Mouse (Mus musculus) neural tube, embryonic 13.5 days (tissue): ENCODE measurements at regions not wholly inside any gene's neighbourhood (a gene's known extent, or its start where the extent isn't known, plus 50 kb on each side); places are given as distances from the start of the nearest gene placed in this dataset.
"Not testable (repeated sequence)": the region's sequence is repeated elsewhere in the genome, so short reads cannot be mapped to it uniquely, and the experiment has no call there.

Experiments
- ATAC-seq: fragments of 200-750 bp; cut with Nextera tagmentation; 2 replicates; pipeline ENCODE4 v1.8.0; 2017; ENCODE audit warnings: low read depth, mild to moderate bottlenecking, moderate TSS enrichment, moderate library complexity
- H3K27ac ChIP-seq: fragments of 300-500 bp; sonication (generic); replicated peaks from 2 replicates; pipeline ENCODE4 v1.5.1; 2015; ENCODE audit warnings: moderate library complexity, mild to moderate bottlenecking, inconsistent platforms
- H3K27me3 ChIP-seq: fragments of 300-500 bp; sonication (generic); 2 replicates; pipeline ENCODE4 v1.6.1; 2015; ENCODE audit warnings: mild to moderate bottlenecking, inconsistent platforms
- H3K36me3 ChIP-seq: fragments of 300-500 bp; sonication (generic); 2 replicates; pipeline ENCODE4 v1.6.1; 2015; ENCODE audit warnings: mild to moderate bottlenecking, inconsistent platforms
- H3K4me1 ChIP-seq: fragments of 300-500 bp; sonication (generic); replicated peaks from 2 replicates; pipeline ENCODE4 v1.6.1; 2015; ENCODE audit warnings: inconsistent platforms
- H3K4me2 ChIP-seq: fragments of 300-500 bp; sonication (generic); 2 replicates; pipeline ENCODE4 v1.6.1; 2015; ENCODE audit warnings: inconsistent platforms, mild to moderate bottlenecking, moderate library complexity
- H3K4me3 ChIP-seq: fragments of 300-500 bp; sonication (generic); 2 replicates; pipeline ENCODE4 v1.5.1; 2015; ENCODE audit warnings: mild to moderate bottlenecking, inconsistent platforms
- H3K9ac ChIP-seq: fragments of 300-500 bp; sonication (generic); 2 replicates; pipeline ENCODE4 v1.6.1; 2015; ENCODE audit warnings: moderate library complexity, mild to moderate bottlenecking, inconsistent platforms
- H3K9me3 ChIP-seq: fragments of 300-500 bp; sonication (generic); 2 replicates; pipeline ENCODE4 v1.6.1; 2016; ENCODE audit warnings: inconsistent platforms
- WGBS: fragments of 180-500 bp; shearing (Covaris S2); methylation state at CpG from one replicate; pipeline ENCODE4 v1.1.7; 2015; 5-methylcytosine and 5-hydroxymethylcytosine counted together

DNA sequence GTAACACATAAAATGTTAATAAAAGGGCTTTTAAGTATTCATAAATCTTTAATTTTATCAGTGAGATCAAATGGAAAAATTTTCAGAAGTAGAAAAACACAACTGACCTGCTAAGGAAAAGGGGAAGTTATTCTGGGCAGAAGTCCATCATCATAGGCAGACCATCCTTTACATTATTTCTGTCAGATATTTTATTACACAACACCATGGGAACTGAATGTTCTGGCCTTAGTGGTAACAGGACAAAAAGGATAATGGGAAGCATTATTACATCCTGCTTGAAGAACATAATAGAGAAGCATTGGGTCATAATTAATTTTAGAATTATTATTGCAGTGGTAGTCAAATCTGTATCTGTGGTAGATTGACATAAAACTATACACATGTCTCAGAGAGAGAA lies 603.5 kb upstream of the Gje1 start:
- H3K4me1 ChIP-seq: no peaks in the 10 kb centered on the region
- H3K4me2 ChIP-seq: no peak overlapping the region
- H3K36me3 ChIP-seq: no peaks in the 10 kb centered on the region
- H3K4me3 ChIP-seq: no peak overlapping the region
- H3K9me3 ChIP-seq: no peaks in the 10 kb centered on the region
- no peak overlapping the region for H3K9ac ChIP-seq
- H3K27me3 ChIP-seq: no peaks in the 10 kb centered on the region
- H3K27ac ChIP-seq: no peak overlapping the region
- no peak for ATAC-seq

DNA sequence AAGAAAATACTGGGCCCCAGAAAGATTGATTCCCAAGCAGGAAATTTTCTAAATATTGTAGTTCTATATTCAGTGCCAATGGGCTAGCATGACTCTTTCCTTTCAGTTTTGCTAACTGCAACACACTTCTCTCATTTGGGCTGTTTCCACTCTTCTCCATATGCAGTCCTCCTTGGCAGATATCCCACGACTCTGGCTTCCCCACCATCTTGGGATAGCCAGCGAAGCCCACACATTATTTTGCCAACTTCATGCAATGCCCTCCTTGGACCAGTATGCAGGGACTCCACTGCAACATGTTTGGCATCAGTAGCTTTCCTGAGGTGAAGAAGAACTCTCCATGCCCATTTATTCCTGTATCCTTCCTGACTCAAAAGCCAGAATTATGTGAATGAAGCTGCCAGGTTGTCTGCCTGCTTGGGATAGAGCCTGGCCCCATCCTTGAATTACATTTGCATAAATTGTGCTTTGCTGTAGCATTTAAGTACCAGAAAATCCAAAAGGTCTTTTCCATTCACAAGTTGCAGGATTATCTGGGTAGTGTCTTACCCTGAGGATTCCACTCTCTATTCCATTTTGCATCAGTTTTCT lies 599.1 kb upstream of the Gje1 start:
- no peaks in the 10 kb centered on the region for H3K4me1 ChIP-seq
- no peak overlapping the region for H3K9ac ChIP-seq
- no peaks in the 10 kb centered on the region for H3K36me3 ChIP-seq
- ATAC-seq: no peak
- H3K4me2 ChIP-seq: no peak overlapping the region
- H3K4me3 ChIP-seq: no peak overlapping the region
- 87% methylated on average over 2 of the region's 2 CpGs for WGBS
- no peaks in the 10 kb centered on the region for H3K27me3 ChIP-seq
- H3K9me3 ChIP-seq: no peaks in the 10 kb centered on the region
- no peak overlapping the region for H3K27ac ChIP-seq

DNA sequence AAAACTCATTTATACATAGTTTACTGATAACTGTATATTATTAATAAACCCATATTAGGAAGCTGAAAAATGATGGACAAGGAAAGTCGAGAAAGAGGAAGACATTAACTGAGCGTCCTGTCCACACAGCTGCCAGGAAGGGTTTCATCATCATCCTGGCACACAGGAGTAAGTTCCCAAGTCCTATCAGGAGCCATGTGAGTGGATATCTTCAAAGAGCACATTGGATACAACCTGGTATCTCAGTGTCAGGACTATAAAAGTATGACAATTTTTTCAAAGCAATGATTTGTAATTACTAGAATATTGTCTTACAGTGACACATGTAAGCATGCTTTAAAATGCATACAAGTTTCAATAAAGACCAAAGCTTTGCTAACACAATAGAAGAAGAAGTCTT lies 592.6 kb upstream of the Gje1 start:
- Histone ChIP-seq H3K27me3 (no peaks in the 10 kb centered on the region), H3K4me2 (no peak overlapping the region), H3K4me1 (no peaks in the 10 kb centered on the region), H3K9me3 (no peaks in the 10 kb centered on the region), H3K27ac (no peak overlapping the region), H3K36me3 (no peaks in the 10 kb centered on the region), H3K4me3 (no peak overlapping the region), H3K9ac (no peak overlapping the region)
- no peak for ATAC-seq
- 80% methylated on average over 2 of the region's 2 CpGs for WGBS

DNA sequence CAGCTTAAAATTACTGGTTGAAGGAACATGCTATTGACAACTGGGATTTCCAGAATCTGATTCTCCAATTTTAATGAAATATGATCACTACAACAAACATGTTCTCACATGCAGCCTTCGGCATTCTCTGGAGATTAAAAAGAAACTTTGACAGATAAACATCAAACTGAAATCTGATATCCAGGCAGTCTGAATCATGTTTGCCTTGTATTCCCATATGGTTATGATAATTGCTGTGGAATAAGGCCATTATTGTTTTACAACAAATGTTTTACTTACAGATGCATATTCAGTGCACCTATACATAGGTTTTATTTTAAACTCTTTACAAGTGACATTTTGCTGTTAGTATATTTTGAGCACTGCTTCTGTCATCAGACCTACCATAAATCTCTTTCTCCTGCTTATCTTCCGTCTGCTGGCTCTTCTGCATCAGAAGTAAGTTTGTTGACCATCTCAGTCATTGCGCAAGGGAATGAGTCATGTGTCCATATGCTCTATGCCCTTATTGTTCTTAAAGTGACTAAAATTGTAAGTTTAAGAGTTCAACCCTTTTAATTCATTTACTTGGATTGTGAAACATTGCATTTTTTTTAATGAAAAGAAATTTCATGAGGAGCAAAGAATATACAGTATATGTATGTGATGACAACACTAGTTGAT lies 587.9 kb upstream of the Gje1 start:
- Histone ChIP-seq H3K4me3 (no peak overlapping the region), H3K27ac (no peak overlapping the region), H3K27me3 (no peaks in the 10 kb centered on the region), H3K4me1 (no peaks in the 10 kb centered on the region), H3K9me3 (no peaks in the 10 kb centered on the region), H3K36me3 (no peaks in the 10 kb centered on the region), H3K4me2 (no peak overlapping the region), H3K9ac (no peak overlapping the region)
- ATAC-seq: no peak
- 79% methylated on average over 3 of the region's 3 CpGs for WGBS

DNA sequence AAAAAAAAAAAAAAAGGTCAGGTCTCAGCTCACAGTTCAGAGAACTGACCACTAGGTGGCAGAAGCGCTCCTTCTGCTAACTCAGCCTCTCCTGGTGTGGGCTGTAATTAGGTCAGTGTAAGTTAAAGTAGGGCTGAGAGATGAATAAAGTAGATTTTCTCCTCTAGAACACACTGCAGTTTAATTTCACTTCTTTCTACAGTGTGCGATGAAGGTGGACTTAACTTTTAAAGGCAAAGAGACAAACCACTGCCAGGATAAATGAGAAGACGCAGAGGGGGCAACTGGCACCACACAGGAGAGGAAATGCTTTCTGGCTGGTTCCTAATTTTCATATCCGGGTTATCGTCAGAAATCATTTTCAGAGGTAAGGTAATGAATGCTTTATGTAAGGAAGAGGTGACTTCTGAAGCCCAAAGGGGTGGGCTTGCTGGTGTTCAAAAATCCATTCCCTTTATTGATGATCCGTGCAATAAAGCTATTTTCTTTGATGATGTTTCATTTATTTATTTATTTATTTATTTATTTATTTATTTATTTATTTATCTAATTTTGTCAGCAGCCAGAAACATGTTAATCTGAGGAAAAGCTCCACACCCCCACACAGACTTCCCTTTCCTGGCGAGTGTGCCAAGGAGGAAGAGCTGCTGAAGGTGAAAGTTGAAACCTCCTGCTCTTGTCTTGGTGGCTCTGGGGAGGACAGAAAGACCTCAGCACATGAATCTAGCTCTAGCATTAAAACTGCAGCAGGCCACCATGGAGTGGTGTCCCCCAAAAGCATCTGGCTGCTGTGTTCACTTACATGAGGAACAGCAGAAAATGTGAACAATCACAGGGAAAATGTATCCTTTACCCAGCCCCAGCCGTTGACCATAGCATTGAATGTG lies 582.4 kb upstream of the Gje1 start:
- Histone ChIP-seq H3K4me1 (peaks cover 12% of the 10 kb centered on the region), H3K4me3 (no peak overlapping the region), H3K36me3 (no peaks in the 10 kb centered on the region), H3K4me2 (peak overlapping the region; percentile 39), H3K27me3 (no peaks in the 10 kb centered on the region), H3K9ac (no peak overlapping the region), H3K27ac (0 out of 2 replicates have a peak overlapping the region, but pooled peaks have one; percentile 28), H3K9me3 (no peaks in the 10 kb centered on the region)
- peak; percentile 92 for ATAC-seq
- WGBS: 46% methylated on average over 8 of the region's 8 CpGs

DNA sequence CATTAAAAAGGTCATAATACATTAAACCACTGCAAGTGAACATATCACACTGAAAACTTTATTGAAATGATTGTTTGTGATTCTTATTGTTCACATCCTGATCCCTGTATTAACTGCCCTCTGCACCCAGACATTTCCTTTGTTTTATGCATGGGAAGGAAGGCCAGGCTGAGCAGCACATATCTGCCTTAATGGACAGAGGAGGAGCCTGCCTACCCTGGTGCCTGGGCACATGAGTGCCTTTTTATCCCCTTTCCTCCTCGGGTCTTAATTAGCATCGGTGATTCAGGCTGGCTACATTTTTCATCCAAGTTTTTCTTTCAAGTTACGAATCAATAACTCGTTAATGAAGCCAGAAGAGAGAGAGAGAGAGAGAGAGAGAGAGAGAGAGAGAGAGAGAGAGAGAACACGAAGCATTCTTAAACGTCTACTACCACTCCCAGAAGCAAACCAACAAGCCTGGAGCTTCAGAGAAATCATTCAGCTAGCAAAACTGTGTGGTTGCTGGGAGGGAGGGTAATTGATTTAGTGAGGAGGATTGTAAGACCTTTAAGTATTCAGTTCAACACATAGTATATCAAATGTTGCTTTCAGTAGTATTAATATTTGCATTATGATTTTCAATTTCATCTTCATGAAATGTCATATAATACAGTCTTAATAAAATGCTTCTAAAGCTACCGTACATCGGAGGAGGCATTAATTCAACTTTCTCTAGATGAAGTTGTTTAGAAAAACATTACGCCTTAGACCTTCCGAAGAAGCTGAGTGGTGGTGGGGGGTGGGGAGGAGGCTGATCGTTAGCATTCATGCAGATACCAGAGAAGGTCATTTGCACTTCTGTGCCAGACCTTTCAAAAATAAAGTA lies 581.6 kb upstream of the Gje1 start:
- no peak overlapping the region for H3K9ac ChIP-seq
- no peaks in the 10 kb centered on the region for H3K9me3 ChIP-seq
- peak overlapping the region; percentile 39; the same call in 1 of the 2 replicates for H3K4me2 ChIP-seq
- H3K36me3 ChIP-seq: no peaks in the 10 kb centered on the region
- no peaks in the 10 kb centered on the region for H3K27me3 ChIP-seq
- peaks cover 12% of the 10 kb centered on the region for H3K4me1 ChIP-seq
- H3K27ac ChIP-seq: no peak overlapping the region; the same call in 1 of the 2 replicates
- peak; percentile 61 for ATAC-seq
- 35% methylated on average over 11 of the region's 11 CpGs for WGBS
- no peak overlapping the region for H3K4me3 ChIP-seq

DNA sequence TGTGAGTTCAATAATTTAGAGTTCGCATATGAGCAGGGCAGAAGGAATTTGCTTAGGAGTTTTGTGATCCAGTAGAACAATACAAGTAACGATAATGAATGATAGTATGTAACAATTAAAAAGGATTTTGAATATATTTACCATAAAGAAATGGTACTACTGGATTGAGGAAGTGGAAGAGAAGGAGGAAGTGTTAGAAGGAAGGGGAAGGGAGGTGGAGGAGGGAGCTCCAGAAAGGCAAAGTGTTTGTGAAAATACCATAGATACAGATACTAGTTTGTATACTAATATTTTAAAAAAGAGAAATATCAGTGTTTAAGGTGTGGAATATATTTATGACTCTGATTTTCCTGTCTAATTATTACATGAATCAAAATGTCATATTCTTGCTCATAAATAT lies 579.2 kb upstream of the Gje1 start:
- H3K9me3 ChIP-seq: no peaks in the 10 kb centered on the region
- no peaks in the 10 kb centered on the region for H3K27me3 ChIP-seq
- H3K4me2 ChIP-seq: no peak overlapping the region
- H3K9ac ChIP-seq: no peak overlapping the region
- H3K36me3 ChIP-seq: no peaks in the 10 kb centered on the region
- H3K27ac ChIP-seq: no peak overlapping the region
- no peak for ATAC-seq
- H3K4me3 ChIP-seq: no peak overlapping the region
- WGBS: 91% methylated on average over 2 of the region's 2 CpGs
- H3K4me1 ChIP-seq: peaks cover 12% of the 10 kb centered on the region

DNA sequence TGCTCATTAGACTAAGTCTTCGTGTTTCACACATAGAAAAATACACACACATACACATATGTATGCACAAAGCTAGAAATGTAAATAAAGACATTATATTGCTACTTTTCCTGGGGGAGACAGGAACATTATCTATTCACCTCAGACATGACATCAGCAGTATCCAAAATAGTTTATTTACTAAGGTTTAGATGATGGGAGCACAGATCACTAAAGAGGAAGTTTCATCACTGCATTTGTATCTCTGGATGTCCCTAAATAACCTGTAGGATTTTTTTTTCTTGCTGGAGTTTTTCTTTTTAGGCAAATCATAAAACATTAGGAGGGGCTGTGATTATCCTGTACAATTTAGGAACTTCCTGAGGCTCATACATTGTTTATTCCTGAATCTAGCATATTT lies 576.1 kb upstream of the Gje1 start:
- H3K27me3 ChIP-seq: no peaks in the 10 kb centered on the region
- WGBS: 75% methylated on average over 1 of the region's 1 CpGs
- H3K4me1 ChIP-seq: no peaks in the 10 kb centered on the region
- no peak overlapping the region for H3K4me3 ChIP-seq
- no peak overlapping the region for H3K27ac ChIP-seq
- H3K9ac ChIP-seq: no peak overlapping the region
- H3K9me3 ChIP-seq: no peaks in the 10 kb centered on the region
- H3K36me3 ChIP-seq: no peaks in the 10 kb centered on the region
- no peak for ATAC-seq
- no peak overlapping the region for H3K4me2 ChIP-seq

DNA sequence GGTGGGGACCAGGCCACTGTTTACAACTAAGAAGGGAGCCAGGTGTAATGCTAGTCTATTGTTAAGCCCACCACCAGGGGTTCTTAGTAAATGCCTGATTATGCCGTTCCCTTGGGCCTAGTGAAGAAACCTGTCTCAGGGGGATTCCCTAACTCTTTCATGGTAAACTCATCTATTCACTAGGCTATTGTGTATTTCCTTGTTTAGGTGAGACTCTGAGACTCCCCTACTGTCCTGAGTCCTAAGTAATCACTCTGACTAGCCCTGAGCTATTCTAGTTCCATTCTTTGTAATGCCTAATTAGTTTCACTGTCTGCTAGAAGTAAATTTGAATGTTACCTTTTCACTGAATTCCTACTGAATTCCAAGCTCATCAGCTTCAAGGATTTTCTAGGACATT lies 545.3 kb upstream of the Gje1 start:
- not testable (repeated sequence) for ATAC-seq, H3K9ac ChIP-seq, H3K4me1 ChIP-seq, H3K4me2 ChIP-seq, H3K4me3 ChIP-seq, H3K36me3 ChIP-seq, H3K27me3 ChIP-seq, H3K9me3 ChIP-seq, H3K27ac ChIP-seq
- 27% methylated on average over 1 of the region's 1 CpGs for WGBS

DNA sequence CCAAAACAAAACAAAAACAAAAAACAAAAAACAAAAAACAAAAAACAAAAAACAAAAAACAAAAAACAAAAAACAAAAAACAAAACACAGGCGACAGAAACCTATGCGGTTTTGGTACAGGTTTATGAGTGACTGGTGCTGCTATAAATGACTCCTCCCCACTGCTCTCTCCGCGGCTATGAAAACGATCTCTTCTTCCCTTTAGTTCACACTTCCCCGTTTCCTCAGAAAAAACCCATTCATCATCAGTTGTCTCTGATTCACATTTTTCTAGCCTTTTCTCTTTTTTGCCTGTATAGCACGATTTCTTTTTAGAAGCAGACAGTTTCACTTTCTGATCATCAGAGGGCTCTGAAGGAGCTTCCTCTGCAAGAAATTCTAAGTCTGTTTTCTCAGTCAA lies 544.3 kb upstream of the Gje1 start:
- not testable (repeated sequence) for H3K27me3 ChIP-seq, H3K4me2 ChIP-seq, ATAC-seq, H3K9me3 ChIP-seq, H3K4me3 ChIP-seq, H3K4me1 ChIP-seq, H3K27ac ChIP-seq, H3K36me3 ChIP-seq, H3K9ac ChIP-seq
- WGBS: 75% methylated on average over 7 of the region's 7 CpGs

DNA sequence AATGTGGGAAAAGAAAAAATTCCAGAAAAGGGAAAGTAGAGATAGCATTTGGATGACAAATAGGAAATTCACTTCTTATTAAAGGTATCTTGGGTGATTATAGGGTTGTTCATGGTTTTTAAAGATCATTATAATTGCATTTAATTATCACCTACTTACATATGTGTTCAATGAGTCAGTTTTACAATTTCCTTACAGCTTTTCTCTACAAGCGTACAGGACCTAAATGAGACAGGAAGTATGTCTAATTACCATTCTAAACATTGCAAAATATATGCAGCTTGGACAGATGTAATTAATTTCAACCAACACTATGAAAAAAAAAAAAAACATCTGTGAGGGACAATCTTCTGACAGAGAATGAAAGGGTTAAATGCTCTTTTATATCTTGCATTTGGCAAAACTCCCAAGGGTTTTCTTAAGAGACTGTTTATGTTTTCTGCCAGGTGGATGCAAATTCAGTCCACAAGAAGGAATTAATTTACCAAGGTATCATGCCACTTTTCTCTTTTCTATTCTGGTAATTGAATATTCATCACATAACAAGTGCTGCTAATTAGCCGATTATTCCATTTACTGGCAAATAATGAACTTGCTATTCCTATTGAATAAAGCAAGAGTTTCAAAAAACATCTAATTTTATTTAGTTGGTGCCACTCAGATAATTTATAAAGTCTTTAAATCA lies 531.5 kb upstream of the Gje1 start:
- 72% methylated on average over 2 of the region's 2 CpGs for WGBS
- H3K4me1 ChIP-seq: no peaks in the 10 kb centered on the region
- no peaks in the 10 kb centered on the region for H3K27me3 ChIP-seq
- H3K4me2 ChIP-seq: no peak overlapping the region
- no peaks in the 10 kb centered on the region for H3K36me3 ChIP-seq
- H3K27ac ChIP-seq: no peak overlapping the region
- no peak overlapping the region for H3K4me3 ChIP-seq
- no peak overlapping the region for H3K9ac ChIP-seq
- no peaks in the 10 kb centered on the region for H3K9me3 ChIP-seq
- ATAC-seq: no peak
